ENCODE assay signal across 13 mouse cellular contexts in the genomic region with DNA sequence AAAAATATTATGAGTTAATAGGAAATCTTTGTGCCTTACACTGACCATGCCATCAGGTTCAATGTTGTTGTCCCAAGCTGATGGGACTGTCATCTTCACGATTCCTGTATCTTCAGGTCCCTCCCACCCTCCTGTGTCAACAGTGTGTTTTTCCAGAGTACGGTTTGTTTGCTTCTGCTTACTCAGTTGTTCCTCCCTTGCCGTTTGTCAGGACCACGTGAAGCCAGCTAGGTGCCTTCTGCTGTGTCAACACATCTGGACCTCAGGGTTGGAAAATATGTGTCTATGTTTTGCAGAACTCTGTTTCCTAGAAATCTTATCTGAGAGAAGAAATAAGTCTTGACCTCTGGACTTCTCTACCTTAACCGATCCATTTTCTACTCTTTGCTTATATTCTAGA.
"Had no signal": no experiment of that assay in that cellular context is flagged by ENCODE, and none has a peak within 500 bp of the region (broad histone marks: within the 10 kb centered on the region; RNA-seq: fewer than 3 reads in every experiment).

No protein-coding gene starts in this region.

- H3K9ac ChIP-seq: limb, embryonic 13.5 days; liver, embryonic 14.5 days; lung, embryonic 15.5 days; midbrain, embryonic 13.5 days; neural tube, embryonic 12.5 days had no signal

- H3K4me1 ChIP-seq: limb, embryonic 13.5 days; lung, embryonic 15.5 days; midbrain, embryonic 13.5 days; neural tube, embryonic 12.5 days had no signal

- H3K9me3 ChIP-seq: limb, embryonic 13.5 days; lung, embryonic 15.5 days; midbrain, embryonic 13.5 days; neural tube, embryonic 12.5 days had no signal

- H3K4me3 ChIP-seq: layer of hippocampus, adult 2 months; limb, embryonic 13.5 days; lung, embryonic 15.5 days; midbrain, embryonic 13.5 days; neural tube, embryonic 12.5 days had no signal

- DNase-seq: kidney, adult 9 months; kidney, postnatal 10 days; kidney, postnatal 4 days; left cerebral cortex, postnatal 4 days; lung, postnatal 14 days; thymus, adult 18-20 months; thymus, postnatal 14 days had no signal

- H3K4me2 ChIP-seq: limb, embryonic 13.5 days; lung, embryonic 15.5 days; midbrain, embryonic 13.5 days; neural tube, embryonic 12.5 days had no signal

- H3K27me3 ChIP-seq: limb, embryonic 13.5 days; lung, embryonic 15.5 days; midbrain, embryonic 13.5 days; neural tube, embryonic 12.5 days had no signal

- H3K27ac ChIP-seq: layer of hippocampus, adult 2 months; limb, embryonic 13.5 days; liver, embryonic 14.5 days; lung, embryonic 15.5 days; midbrain, embryonic 13.5 days; neural tube, embryonic 12.5 days had no signal

- ATAC-seq: midbrain, embryonic 13.5 days had no signal
